Mouse (Mus musculus): ENCODE measurements at regions not wholly inside any gene's neighbourhood (a gene's known extent, or its start where the extent isn't known, plus 50 kb on each side); places are given as distances from the start of the nearest gene placed in this dataset.

DNA sequence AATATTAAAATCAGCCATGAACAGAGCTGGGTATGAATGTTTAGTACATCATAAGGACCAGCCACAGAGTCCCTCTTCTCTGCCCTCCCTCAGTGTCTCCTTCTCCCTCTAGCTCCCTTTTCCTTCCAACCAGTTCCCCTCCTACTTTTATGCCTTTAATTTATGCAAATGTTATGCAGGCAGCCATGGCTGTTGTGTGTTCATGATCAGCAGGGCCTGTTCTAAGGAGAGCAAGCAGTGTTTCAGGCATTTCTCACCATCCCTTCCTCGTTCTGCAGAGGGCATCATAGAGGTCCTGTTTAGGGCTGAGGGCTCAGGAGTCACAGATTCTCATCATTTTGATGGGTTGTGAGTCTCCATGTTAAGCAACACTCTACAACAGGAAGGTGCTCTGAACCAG is 162.4 kb upstream of the Dkk2 start:
- DNase-seq, result no peak

DNA sequence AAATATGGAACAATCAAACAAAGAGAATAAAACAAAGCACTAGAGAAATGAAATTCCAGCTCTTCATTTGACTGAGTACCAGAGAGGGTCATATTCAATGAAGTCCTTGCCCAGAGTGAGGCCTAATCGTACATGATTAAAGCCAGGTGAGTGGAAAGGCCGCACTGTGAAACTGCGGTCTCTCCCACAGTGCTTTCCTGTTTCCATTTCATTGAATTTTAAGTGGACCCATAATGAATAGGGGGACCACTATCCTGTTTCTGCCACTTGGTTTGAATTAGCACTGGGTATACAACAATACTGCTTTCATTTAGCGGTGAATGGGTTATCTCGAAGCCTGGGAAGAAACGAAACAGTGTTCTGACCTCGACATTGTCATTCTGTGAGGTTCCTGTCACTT is 144.2 kb upstream of the Dkk2 start:
- DNase-seq, result no peak

DNA sequence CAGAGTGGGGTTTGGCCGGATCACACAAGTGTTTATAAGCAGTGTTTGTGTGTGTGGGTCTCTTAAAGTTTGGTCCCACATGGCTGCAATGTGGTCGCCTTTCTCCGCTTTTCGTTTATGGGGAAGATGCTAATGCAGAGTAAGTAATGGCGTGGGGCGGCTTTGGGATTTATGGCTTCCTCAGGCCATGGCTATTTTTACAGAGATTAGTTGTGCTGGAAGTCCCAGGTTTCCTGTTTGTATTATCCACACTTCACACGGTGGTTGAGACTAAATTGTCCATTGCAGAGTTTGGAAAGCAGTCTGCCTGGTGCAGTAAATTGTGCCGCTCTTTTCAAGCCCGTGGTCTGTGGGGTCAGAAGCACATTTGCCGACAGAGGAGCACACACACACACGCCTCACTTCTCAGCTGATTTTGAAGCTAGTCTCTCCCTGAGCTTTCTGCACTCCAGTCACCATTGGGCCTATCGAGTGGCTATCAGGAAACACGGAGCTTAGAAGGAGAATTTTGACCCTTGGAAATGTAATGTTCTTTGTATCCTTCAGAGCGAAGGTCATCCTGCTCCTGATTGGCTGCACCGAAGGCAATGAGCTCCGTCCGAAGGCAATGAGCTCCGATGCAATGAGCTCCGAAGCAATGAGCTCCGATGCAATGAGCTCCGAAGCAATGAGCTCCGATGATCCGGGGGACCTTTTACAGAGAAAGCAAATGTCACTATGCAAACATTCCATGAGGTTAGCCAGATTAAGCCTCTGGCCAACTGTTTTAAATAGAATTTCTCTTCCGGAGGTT is 142.9 kb upstream of the Dkk2 start:
- DNase-seq, result no peak

DNA sequence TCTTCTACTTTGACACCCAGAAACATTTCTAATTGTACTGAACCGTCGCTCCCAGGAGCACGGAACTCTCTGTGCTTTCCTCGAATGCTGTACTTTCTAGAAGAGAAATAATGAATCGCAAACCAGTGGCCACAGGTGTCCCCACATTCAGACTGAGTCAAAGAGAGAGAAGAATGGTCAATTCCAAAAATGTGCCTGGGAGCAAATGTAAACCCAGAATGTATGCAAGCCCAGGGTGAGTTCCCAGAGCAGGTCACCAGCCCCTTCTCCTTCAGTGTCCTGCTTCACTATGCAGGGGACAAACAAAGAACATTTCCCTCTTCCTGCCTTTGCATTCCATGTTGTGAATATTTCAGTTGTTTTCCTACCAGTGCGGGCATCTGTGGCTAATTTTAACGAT is 141.7 kb upstream of the Dkk2 start:
- no peak for DNase-seq

DNA sequence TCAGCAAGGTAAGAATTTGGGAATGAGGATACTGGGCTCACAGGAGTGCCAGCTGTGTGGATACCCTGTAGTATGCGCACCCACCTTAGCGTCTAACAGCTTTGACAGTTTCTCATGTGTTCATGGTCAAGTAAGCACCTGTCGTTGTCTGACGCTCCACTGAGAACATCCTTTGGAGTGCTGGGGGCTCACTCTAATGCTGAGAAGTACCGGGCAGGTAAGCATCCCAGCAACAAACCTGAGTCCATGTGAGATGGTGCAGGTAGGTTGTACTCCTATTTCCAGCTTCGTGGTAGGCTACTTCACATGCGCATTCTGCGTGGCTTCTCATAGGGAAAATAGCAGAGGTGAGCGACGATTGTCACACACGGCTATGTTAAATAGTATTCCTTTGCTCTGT is 129.3 kb upstream of the Dkk2 start:
- no peak for DNase-seq

DNA sequence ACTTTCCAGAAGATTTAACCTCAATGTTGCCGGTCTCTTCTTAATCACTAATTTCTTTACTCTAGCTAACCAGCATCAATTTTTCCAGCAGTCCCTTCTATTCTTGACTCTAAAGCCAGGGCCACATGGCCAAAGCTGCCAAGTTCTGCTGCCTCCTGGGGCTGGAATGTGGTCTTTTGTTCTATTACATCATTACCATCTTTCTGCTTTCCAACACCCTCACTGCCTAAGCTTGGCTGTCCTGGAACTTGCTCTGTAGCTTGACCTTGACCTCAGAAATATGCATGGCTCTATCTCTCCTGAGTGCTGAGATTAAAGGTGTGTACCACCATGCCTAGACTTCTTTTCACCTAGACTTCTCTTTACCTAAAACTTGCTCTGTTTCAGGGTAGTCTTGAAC is 124.5 kb upstream of the Dkk2 start:
- DNase-seq, result no peak

DNA sequence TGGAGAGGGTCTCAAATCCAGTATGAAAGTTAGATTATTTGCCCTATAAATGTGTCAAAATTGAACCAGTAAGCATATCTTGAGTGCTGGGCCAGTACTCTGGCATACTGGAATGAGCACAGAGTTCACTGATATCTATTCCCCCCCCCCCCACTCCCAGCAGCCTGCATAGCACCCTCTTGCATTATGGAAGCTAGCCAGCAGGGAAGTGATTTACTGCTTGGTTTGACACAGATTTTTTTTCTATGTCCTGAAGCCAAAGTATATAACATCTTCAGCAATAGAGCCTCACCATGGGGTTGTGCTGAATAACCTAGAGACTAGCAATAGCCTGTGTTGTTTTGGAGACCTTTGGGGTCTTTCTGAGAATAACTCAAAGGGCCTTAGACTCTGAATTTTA is 123.5 kb upstream of the Dkk2 start:
- DNase-seq, result no peak

DNA sequence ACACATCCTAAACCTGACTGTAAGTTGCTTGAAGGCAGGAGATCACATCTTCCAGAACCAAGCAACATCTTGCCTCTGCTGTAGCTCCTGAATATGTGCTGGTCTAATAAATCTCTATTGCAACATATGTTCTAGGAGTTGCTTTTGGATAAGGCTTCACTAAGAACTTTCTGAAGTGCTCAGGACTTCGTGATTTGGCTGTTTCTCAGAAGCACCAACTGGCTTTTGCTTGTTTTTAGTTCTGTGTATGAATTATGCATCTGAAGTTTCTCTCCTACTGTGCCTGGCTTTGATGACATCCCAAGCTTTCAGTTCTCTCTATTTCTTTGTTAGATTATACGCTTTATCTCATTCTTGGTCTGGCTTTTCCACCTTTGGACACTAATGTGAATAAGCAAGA is 122.2 kb upstream of the Dkk2 start:
- no peak for DNase-seq

DNA sequence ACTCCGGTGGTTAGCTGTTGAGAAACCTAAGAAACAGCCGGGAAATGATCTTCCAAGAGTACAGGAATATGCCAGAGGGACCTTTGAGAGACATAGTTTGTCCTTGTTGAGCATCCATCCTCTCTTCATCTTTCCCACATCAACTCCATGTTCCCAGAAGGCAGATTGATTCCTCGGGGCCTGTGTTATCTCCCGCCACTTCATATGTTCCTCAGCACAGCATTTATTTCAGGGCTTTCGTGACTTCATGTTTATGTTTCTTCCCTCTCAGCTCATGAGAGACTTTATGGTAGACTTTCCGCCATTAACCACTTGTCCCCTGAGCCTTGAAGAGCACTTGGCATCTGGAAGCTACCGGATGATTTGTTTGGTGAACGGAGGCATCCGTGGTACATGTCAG is 120.1 kb upstream of the Dkk2 start:
- DNase-seq, result no peak

DNA sequence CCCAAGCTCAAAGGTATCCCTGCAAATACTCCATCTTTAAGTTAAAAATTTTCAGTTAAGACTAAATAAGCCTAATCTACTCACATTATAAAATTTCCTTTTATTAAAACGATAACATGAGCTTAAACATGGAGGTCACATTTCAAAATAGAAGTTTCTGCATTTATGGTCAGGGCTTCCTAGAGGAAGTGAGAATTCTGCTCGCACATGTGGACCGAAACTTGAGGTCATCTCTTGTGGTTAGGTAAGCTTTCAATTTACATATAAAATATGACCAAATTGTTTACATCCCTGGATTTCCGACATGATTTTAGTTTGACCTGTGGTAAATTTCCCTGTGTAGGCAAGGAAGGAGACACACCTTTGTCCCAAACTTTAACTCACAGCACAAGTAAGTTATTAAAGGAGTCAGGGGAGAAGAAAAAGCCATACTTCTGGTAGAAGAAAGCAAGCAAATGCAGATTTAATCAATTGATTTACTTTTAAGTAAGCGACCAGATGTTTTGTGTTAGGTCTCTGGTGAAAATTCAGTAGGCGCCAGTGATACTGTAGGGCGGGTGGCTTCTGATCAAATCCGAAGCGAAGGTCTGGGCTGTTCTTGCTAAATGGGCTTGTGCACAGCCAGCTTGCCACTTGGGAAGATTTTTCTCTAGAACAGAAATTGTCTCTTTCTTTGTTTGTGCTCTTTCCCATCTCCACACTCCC is 119.5 kb upstream of the Dkk2 start:
- DNase-seq, result no peak

DNA sequence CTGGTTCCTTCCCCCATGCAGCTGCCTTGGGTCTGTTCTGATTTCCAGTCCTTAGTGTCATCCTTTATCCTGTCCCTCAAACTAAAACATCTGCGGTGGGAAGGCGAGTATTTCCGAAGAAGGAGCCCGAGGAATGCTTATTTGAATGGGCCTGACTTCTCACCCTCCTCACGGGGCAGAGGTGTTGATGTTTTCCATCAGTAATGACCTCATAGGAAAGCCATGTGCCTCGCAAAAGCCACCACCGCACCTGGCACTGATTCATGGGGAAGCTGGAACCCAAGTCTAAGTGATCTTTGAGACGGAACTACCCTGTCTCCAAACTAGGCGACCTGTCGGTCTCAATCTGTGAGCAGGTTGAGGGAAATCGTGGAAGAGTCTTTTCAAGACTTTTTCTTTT is 117.8 kb upstream of the Dkk2 start:
- no peak for DNase-seq

DNA sequence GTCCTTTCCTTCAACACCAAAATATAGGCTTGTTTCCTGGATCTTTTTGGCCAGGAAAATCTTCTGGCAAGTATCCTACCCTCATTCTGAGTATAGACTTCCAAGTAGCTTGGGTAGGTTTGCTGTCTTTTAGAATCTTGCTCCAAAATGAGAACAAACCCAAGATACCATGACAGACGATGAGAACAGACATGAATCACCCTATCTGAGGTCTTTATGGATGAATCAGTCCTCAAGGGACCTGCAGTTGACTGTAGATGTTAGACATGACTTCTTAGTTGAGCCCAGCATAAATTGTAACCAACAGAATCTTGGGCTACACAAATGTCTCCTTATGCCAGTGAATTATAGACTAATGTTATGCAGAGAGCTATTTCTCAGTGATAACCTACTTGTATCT is 114.3 kb upstream of the Dkk2 start:
- no peak for DNase-seq

DNA sequence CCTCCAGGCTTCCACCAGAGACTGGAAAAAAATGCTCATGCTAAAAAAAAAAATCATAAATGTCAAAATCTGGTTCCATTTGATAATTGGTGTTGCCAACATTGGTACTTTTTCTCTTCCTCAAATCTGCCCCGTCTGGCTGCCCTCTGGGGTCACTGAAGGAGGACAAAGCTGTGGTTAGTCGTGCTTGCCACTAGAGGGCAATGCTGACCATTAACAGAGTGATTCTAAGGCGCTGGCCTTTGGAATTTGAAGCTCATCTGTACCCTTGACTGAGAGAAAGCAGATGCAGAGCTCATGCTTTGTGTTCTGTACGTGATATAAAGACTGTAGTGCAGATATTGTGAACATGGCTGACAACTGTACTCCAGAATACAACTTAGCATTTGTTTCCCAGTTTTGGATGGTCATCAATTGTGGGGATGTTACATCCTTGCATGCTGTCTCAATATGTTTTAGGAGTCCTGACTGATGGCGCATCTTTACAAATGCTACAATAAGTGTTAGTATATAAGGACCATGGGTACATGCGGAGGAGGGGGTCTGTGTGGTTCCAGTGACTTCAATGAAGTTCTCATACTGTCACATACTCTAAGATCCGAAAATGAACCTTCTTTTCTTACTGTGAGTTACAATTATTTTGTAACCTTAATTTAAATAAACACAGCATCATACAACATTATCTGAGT is 109.0 kb upstream of the Dkk2 start:
- peak; percentile 77 for DNase-seq

DNA sequence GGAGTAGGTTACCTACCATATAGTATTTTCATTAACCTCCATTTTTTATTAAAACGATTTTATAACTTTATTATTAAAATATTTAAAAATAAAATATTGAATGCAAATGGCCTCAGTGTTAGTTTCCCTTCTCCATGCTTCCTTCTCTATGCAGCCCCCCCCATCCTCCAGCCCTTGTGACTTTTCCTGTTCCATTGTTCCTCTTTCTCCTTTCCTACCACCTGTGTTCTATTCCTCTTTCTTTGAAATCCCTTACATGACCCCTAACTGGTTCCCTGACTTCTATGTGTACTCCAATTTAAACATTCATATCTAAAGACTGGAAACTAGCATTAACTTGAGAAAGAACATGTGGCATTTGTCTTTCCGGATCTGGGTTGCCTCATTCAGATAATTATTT is 101.8 kb upstream of the Dkk2 start:
- no peak for DNase-seq

DNA sequence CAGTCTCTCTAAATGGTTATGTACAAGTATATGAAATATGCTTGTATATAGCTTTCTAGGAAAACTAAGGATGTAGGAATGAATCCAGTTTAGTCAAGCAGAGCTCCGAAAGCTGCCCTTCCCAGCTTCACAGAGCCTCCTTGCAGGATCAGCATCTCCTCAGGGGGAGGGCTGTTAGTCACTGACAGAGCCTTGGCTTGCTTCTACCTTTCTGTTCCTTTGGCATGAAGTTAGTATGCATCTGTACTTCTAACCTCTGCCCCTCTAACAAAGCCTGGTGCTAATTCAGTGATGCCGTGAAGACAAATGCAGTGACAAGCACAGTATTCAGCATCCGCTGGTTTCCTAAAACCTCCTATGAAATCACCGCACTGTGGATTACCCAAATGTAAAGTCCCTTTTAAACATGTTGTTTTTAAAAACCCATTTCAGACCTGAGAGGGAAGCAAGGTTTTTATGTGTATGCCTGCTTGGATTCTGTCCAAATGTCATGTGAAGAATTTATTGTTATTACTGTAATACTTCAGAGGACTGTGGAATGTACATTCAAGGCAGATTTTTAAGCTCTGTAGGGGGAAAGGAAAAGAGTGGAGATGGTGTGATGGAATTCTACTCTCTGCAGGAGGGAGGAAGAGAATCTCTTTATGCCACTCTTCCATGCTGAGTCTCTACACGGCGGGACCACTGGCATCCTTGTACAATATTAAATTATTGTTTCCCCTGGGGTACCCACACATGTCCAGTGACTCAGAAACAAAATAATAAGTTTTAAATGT is 86.1 kb upstream of the Dkk2 start:
- no peak for DNase-seq

DNA sequence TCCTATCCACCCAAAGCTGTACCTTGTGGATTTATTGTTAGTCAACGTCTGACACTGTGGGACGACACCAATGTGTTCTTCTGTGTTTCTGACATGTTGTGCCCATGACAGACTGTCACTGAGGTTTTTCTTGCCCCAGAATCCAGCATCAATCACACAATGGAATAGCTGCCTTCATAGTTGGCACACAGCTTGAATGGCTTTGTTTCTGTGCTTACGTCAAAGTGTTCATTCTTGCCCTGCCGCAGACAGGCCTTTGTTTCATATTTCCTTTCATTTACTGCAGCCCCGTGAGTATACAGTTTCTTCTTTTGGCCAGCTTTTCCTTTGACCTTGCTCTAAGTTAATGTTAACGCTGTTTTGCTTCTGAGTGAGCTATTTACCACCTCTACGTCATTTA is 78.9 kb upstream of the Dkk2 start:
- DNase-seq, result peak; percentile 15

DNA sequence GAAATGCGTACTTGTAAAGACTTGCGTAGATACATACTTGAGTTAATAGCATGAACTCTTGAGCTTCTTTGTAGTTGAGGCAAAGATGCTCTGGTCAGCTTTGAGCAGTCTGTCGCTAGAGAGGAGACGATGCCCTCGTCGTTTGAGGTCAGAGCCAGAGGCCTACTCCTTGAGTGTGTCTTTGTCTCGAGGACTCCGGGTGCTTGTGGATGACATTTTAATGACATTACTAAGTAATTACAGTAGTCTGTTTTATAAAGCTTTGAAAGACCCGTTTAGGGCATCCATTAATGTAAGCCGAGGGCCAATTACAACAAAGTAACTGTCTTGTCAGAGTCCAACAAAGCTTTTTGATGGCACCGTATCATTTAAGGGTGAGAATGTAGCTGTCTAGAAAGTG is 78.2 kb upstream of the Dkk2 start:
- no peak for DNase-seq

DNA sequence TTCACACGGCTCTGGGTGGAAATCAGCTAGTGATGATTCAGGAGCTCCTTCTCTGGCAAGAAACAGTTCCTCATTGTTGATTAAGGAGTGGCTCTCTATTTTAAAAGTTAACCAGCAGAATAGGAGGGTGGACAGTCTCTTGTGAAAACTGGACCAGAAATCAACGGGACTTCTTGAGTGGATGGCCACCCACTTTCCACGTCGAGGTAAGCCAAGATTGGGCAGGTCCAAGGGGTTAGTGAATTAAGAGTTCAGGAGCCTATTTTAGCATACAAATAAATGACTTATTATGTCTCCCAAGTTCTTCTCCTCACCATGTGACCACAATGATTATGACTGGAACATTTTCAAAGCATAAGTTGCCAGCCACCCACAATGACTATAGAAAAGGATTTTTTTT is 77.7 kb upstream of the Dkk2 start:
- no peak for DNase-seq

DNA sequence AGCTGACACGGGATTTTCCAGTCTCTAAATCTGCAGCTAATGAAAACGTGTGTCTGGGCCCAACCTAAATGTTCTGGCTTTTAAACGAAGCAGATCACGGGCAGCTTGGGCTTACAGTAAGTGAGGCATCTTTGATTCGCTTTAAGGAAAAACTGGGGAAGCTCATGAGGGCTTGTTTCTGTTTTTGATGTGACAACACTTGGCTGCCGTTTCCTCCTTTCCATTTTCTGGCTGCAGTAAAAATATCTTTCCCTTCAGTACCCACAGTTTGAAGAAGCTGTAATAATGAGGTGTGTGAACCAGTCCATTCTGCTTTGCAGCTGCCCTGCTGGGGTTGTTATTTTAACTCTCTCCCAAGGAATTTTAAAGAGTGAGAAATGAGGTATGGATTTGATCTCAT is 69.9 kb upstream of the Dkk2 start:
- DNase-seq, result no peak

DNA sequence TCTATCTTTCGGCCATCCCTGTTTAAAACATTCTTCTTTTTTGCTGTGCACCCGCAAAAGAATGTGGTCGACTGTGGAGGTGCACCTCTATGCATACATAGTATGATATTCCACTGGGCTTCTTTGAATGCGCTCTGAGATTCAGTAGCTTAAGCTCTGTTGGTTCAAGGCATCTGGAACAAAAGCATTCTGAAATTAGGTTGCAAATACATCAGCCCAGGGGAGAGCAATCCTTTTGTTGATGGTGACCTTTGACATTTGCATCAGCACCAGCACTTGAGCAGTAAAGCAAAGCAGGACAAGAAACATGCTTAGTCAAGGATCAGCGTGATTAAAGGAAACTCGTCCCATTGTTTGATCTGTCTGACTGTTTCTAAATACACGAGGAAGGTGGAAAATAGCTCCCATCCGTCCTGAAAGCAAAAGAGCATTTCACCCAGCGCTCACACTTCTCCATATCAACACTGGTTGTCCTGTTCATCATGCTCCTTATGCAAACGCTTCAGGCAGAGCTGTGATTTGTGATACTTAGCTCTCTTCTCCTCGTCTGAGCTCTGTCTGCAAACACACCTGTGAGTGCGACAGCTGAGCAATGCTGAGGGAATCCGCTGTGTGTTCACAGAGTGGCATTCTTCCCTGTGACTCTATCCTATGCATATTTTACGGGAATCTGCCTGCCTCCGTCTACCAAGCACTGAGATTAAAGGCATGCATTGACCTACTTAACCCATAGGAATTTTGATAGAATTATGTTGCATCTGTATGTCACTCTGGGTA is 67.4 kb upstream of the Dkk2 start:
- no peak for DNase-seq

DNA sequence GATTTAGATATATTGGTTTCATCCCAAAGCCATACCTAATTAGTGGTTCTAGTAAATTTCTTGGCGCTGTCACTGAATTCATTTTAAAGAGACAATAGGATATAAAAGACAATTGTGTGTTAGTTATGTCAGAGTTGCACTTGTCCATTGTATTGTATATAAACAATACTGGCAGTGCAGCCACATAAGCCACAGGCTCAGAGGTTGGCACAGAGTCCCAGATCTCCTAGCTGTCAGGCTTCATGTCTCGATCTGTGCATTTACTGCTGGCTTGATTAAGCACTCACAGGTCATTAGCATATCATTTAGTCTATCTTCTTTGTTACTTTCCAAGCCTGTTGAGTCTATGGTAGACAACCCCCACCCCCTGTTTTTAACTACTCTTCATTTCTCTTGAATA is 66.6 kb upstream of the Dkk2 start:
- no peak for DNase-seq

DNA sequence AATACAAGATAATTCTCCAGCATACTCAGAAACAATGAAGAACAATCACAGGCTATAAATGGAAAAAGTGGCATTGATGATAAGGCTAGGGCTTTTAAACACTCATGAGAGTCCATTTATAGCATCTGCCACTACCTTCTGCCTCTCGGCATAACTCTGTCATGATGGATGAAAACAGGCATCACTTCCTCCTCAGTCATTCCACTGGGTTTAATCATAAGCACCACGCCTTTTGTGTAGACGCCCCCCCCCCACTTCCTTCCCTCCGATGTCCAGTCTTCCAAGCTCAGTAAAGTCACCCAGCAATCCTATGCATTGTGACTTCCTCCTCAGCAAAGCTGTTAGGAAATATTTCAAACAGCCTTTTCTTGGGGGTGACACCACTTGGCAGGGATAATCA is 63.1 kb upstream of the Dkk2 start:
- no peak for DNase-seq

DNA sequence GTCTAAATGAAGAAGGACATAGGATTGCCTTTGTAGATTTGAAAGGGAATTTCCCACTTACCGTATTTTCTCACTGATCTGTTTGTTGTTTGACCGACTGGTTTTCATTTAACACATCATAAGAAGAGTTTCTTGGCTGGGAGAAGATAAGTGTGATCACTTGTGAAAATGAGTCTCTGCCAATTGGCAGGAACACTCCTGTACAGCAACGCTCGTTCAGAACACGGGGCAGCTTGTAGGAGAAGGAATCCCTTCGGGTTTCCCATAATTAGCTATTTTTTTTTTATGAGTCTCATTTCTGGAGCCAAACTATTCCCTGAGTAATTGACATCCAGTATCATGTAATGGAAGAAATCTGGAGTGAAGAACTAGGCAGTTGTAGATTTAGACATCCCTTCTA is 61.8 kb upstream of the Dkk2 start:
- peak; percentile 38 for DNase-seq
